Mouse (Mus musculus): ENCODE measurements around the gene Cep70.
A peak's percentile ranks its signal among the peaks of the same experiment; 100 is the strongest.

The Cep70 gene

DNA sequence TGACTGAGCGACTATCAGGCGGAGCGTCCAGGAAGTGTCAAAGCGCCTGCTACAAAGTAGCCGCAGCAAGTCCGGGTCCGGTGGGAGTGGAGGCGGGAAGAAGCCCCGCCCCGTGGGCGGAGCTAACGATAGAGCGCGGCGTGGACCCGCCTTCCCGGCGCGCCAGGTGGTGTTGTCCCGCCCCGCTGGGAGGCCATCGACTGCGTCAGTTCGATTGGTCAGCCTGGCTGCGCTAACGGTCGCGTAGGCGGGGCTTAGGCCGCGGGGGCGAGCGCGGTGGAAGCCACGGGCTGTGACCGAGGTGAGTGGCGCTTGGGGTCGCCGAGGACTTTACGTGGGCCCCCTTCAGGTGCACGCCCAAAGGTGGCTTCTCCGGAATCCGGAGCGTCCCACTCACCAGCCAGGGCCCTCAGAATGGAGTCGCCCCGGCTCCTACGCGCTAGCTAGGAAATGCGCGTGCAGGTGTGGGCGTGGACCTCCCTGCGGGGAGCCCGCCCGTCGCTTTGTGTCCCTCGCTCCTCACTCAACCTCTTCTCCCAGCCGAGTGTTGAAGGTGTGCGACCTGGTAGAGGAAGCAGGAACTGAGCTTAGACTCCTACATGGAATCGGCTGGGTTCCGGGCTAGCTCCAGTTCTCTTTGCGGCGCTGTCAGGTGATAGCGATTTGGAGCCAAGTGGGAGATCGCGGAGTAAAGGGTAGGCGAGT is at the start of gene Cep70:
Gene Cep70 (plus strand): TSS at position 178 of the 705 bp plus-strand sequence.
- DNase-seq (ENCODE audit: low read depth), result peak; percentile 98

DNA sequence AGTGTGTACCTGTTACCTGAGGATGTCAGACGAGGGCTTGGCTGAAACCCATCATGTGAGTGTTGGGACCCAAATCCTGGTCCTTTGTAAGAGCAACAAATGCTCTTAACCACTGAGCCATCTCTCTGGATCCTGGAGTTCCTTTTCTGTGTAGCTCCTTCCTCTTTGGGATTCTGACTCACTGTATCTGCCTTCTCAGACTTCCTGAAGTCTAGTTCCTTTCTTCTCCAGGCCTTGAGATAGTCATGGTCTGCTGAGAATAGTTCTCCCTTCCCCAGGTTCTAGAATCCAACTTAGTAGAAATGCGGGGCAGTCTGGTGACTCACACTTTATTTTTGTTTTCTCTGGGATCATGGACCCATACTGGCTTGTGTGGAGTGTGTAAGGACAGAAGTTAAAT is 30.5 kb upstream of the Cep70 start:
- DNase-seq (ENCODE audit: low read depth), result no peak

DNA sequence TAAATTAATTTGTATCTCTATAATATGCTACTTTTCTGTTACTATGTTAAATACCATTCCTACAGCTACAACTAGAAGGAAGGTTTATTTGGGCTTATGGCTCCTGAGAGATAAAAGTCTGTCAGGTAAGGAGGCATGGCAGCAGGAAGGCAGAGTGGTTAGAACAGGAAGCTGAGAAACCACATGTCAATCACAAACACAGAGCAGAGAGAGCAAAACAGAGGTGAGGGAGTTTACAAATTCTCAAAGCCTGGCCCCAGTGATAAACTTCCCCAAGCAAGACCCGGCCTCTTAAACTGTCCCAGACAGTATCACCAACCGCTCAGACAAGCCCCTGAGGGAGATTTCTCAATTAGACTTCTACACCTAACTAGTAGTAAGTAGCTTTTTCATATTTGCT is 27.0 kb upstream of the Cep70 start:
- DNase-seq (ENCODE audit: low read depth), result peak; percentile 3

DNA sequence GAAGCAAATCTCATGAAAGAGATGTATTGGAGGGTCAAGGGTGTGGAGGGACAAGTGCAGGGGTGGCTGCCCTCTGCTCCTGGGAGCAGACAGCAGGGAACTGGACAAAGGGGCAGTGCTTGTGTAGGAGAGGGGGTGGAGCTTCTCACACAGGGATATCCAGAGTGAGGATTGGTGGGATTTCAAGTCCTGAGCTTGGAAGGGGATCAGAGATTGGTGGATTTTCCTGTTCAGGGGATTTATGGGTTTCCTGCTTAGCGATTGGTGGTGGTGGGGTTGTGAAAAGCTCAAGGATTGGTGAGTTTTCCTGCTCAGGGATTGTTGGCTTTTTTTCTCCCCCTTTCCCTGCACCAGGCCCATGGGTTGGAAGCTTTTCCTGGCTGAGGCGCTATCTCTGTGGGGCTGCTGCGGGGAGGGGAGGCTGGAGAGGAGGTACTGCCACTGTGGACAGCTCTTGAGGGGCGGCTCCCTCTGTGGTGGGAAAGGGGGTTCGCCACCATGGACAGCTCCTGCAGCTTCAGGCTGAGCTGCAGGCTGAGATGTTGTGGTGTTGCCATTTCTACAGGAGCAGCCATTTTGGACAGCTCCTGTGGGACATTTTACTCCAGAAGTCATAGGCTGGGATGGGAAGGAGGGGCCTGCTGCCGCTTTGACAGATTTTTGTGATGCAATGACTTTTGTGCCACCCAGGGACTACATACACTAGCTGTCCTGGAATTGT is 25.0 kb upstream of the Cep70 start:
- peak; percentile 9 for DNase-seq (ENCODE audit: low read depth)

DNA sequence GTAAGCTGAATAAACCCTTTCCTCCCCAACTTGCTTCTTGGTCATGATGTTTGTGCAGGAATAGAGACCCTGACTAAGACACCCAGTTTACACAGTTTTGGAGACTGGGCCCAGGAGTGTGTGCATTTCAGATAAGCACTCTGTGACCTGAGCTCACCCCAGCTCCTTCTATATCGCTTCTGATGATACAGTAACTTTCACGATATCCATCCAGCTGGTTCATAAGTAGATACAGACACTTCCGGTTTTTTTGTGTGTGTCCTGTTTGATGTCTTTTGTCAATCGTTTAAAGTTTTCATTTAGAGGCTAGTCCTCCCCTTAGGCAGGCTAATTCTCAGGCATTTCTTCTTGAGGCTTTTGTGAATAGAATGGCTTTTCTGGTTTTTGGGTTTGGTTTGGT is 21.5 kb upstream of the Cep70 start:
- DNase-seq (ENCODE audit: low read depth), result no peak

DNA sequence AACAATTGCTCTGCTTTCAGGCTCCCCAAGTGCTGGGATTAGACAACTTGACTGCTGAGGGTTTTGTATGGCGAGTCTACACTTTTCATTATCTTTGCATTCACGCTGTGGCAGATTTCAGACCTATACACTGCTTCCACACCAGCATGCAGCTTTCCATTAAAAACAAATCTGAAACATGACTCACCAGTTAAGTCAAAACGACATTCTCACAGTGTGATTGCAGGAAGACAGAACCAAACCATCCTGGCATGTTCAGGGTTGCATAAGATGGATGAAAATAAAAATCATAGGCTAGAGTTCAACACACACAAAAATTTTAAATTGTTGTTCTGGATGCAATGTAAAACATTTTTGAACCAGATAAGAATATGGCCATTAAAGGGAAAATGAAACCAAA is 18.6 kb upstream of the Cep70 start:
- DNase-seq (ENCODE audit: low read depth), result no peak

DNA sequence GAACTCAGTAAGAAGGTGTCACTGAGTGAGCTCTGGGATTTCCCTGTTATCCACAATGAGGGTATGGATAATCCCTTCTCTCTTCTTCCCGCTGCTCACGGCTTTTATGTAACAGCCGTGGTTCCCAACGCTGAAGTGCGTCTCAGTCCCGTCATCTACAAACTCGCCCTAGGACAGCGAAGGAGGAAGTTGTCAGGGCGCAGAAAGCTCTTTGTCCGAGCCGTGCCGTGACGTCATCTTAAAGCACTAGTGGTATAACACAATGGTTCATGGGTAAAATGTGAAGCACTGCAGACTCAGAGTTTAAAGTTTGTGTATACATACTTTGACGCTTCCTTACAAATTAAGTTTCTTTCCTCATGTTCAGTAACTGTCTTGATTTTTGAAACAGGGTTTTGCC is 13.7 kb upstream of the Cep70 start:
- DNase-seq (ENCODE audit: low read depth), result no peak

DNA sequence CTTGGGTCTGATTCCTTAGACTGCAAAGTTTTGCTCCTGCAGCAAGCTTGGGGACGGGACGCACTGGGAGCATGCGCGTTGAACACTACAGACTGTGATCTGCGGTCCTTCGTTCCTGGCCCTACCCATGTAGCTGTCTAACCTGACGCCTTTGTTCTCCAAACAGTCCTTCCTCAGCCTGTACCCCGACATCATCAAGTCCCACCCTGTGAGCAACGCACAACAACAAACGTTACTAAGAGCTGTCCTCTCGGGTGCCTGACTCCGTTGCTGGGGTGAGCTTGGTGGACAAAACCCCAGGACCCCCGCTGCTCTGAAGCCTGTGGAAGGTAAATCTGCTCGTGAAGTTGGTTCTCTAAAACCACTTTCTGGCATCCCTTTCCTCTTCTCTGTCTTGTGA is 6.0 kb upstream of the Cep70 start, which contains the start of gene Faiml:
Gene Faiml (minus strand): TSS at position 101 of the 400 bp plus-strand sequence.
- DNase-seq (ENCODE audit: low read depth), result no peak

DNA sequence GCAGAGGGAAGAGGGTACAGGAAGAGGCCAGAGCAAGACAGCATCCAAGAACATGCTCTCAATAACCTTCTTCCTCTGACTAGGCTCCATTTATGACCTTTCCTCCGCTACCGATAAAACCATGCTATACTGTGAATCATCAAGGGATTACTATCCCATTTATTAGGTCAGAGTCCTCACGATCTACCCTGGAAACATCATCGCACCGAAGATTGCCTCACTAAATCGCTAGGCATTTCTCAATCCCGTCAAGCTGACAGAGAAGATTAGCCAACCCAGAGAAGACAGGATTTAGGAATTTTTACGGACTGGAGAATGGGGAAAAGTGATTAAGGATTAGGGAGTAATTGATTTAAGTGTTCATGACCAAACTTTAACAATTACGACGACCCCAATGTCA is 4.9 kb upstream of the Cep70 start:
- DNase-seq (ENCODE audit: low read depth), result no peak

DNA sequence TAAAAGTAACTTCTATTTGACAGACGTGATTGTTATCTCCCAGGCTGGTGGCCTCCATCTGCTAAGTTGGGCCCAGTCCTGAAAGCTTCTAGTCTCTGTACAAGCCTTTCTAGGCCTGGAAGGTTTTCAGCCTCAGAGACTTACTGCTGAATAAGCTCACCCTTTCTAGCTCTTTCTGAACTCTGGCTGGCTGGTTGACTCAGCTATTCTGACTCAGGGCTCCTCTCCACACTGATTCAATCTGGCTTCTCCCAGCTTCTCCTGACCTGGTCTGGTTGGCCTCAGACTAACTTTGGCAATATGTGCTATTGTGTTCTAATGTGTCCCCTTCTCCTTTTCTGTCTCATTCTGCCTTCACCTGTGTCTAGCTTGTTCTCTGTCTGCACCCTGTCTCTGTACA is 3.9 kb upstream of the Cep70 start:
- no peak for DNase-seq (ENCODE audit: low read depth)

DNA sequence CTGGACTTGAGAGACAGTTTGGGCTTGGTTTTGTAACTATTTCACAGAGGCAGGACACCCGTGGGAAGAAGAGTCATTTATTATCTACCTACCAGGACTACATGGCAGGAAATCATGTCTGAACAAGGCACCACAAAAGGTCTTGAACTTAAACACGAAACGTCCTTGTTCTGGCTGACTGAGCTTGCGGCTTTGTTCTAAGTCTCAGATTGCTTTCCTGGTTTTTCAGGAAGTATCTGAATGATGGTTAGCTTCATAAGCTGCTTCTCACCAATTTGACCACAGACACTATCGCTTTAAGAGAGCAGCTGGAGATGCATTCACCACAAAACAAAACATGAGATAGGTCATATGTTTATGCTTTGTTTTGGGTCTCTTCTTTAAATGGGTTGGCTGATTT is 2.6 kb upstream of the Cep70 start:
- DNase-seq (ENCODE audit: low read depth), result peak; percentile 27

DNA sequence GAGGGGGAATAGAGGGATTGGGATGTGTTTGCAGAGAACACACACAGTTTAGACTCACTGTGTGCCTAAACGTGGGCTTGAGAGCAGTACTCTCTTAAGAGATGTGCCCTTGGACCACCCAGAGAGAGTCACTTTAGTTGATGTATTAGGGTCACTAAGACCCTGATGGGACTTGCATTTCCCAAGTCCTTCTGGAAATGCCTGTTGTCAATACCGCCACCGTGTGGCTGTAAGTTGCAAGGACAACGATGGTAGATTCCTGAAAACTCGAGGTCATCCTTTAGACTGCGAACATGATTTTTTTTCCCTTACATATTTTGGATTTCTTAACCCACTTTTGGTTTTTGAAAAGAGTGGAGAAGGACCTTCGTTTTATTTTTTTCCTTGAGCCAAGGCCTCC is 1.1 kb upstream of the Cep70 start:
- DNase-seq (ENCODE audit: low read depth), result peak; percentile 79

DNA sequence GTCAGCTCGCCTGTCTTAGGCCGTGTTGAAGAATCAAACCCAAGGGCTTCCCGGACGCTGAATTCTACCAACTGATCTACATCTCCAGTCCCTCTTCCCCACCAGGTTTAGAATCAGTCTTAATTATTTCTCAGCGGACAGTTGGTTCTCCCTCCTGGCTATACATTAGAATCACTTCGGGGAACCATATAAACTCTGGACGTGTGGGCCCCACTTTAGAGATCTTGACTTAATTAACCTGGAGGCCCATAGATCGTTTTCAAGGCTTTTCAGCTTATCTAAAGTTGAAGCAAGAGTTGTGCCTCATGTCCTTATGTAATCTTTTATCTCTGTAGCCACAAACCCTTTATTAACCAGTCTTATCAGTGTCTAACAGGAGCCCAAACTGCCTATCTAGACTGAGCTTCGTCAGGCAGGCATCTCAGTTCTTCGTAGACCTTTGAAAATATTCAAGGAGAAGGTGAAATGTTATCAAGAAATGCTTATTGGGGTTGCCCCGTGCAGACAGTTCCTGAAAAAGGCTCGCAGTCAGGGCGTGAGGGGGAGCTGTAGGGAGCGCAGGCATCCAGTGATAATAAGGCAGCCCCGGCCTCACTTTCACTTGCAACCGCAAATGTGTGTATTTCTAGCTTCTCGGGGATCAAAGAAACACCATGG is 506 bp upstream of the Cep70 start:
- no peak for DNase-seq (ENCODE audit: low read depth)

DNA sequence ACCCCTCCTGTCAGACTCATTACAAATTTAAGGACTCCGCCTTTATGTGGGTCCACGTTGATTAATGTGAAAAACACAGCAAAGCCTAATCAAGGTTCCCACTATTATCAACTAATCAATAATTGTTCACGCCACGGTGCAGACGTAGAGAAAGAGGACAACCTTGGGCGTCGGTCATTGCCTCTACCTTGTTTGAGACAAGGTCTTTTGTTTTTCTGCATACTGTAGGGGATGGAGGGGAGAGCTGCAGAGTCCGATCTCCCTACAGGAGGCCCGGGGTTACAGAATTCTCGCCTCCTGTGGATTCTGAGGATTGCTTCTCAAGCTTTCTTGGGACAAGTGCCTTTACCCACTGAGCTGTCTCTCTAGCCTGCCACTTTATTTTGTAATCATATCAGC is 727 bp downstream of the Cep70 start:
- no peak for DNase-seq (ENCODE audit: low read depth)

DNA sequence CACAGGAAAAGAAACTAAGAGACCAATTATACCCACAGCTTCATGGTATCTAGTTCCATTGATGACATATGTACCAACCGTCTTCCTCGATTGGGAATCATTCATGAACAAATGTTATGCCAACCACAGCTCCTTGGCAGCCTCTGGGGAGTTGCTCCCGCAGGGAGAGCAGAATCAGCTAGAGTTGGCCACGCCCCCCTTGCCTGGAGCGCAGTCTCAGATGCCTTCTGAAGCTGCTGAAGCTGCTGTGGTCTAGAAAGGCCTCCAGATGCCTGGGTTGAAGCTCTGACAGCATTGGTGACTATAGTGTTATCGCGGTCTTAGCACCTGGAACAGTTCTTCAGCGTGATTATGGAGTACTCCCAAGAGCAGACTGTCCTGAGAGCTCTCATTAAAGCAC is 5.1 kb downstream of the Cep70 start:
- DNase-seq (ENCODE audit: low read depth), result no peak

DNA sequence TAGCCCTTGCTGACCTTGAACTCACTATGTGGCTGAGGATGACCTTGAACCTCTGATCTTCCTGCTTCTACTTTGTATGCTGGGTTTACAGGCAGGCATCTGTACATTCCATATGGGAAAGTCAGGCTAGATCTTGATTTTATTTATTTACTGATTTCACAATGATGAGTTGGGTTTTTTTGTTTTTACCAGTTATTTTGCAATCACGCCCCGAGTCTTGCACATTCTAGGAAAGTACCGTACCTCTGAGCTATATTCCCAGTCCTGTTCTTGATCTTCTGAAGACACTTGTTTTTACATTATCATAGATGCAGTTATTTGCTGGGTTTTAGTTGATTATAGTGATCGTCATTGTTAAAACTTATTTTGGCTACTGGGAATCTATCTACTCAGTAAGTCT is 5.7 kb downstream of the Cep70 start:
- DNase-seq (ENCODE audit: low read depth), result no peak

DNA sequence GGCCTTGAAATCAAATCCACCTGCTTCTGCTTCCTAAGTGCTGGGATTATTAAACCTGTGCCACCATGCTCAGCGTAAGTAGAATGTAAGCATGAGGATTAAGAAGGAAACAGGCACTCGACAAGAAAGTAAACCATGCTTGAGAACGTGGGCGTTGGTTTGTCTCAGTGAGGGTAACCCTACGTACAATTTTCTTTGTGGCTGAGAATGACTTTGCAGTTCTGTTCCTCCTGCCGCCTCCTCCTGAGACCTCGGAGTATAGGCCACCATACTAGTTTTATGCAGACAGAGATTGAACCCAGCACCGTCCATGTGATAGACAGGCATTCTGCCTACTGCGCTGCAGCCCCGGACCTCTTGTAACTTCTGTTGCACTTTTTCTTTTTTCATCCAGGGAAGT is 10.7 kb downstream of the Cep70 start:
- DNase-seq (ENCODE audit: low read depth), result no peak

DNA sequence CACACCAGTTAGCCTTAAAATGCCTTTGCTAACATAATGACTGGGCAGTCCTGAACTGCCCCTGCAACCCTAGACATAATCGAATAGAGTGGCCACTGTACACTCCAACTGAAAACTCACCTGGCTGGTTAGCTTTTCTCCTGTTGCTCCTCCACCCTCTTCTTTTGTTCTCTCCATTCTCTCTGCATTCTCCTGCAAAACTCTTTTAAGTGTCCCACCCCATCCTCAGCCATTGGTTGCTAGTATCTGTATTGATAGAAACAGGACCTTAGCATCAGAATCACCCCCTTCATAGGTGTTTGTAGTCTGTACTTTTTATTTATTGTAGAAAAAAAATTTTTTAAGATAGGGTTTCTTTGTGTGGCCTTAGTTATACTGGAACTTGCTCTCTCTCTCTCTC is 13.0 kb downstream of the Cep70 start:
- DNase-seq (ENCODE audit: low read depth), result no peak

DNA sequence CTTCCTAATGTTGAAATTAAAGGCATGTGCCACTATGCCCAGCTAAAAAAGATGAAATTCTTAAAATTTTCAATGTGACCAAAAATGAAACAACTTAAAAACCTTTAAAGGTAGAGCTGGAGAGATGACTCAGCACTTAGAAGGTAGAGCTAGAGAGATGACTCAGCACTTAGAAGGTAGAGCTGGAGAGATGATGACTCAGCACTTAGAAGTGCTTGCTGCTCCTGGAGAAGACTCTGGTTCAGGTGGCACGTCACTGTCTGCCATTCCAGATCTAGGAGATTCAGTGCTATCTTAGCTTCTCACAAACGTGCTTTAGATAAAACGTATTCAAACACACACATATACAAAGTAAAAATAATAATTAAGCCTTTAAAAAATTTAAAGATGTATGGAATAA is 13.7 kb downstream of the Cep70 start:
- peak; percentile 14 for DNase-seq (ENCODE audit: low read depth)

DNA sequence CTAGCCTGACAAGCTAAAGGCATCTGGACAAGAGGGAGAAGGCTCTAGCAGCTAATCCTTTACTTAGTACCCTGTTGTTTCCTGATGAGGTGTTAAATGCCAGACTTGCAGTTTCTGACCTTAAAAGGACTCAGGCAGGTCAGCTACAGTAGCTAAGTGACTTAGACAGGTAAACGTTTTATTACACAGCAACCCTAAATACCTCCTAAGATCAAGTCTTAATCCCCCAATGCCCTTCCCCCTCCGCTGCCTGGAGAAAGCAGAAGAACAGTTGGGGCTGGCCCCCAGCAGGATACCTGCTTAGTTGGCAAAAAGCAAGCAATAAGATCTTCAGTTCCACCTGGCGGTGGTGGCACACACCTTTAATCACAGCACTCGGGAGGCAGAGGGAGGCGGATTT is 15.7 kb downstream of the Cep70 start:
- DNase-seq (ENCODE audit: low read depth), result no peak

DNA sequence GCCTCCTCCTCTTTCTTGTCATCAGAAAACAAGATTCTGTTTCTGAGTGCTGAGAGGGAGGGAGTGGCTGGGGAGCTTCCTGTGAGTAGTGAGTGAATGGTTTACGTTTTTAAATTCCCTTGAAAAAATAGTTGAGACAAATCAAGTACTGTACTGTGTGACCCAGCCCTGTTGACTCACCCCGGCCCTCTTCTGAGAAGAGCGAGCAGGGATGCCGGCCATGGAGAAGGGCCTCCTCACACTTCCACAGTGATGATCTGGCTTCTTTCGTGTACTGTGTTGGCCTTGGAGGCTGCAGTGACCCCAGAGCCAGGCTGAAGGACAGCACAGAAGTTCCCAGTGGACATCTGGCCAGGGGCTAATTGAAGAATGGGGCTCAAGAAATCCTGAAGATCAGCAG is 61.1 kb downstream of the Cep70 start:
- no peak for DNase-seq (ENCODE audit: low read depth)

DNA sequence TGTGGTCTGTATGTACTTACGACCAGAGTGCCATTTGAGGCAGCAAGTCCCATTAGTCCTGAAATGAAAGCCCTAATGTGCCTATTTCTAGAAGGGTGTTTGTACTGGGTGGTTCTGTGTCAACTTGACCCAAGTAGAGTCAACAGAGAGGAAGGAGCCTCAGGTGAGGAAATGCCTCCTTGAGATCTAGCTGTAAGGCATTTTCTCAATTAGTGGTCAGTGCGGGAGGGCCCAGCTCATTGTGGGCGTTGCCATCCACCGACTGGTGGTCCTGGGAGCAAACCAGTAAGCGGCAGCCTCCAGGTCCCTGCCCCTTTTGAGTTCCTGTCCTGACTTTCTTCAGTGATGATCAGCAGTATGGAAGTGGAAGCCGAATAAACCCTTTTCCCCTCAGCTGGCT is 63.1 kb downstream of the Cep70 start:
- DNase-seq (ENCODE audit: low read depth), result no peak

DNA sequence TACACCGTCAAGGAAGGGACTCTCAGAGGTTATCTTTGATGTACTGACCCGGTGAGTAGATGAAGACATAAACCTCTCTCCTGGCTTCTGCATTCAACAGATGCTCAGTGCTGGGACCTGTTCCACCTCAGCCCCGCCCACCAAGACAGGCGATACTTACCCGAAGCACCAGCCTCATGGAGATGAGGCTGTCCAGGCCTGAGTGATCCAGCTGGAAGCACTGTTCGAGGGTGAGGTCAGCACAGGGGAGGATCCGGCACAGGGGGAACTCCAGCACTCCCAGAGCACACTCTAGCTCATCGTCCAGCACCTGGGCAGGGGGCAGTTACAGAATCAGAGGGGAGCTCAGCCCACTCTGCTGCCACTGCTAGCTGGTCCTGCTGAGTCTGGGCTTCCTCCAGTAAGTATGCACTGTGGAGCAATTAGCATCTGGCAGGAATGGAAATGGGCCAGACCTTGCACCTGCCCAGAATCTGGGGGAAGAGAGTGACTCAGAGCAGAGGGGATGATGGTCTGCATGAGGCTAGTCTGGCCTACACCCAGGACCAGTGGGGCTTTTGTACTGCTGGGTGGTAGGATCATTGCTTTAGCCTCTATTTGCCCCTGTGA is 76.3 kb downstream of the Cep70 start:
- no peak for DNase-seq (ENCODE audit: low read depth)

Data from induced T-regulatory cell, adult 2 months (primary cell).